Mouse (Mus musculus) spleen, embryonic (tissue): ENCODE results near the gene Foxj2.

Source experiments
- CTCF ChIA-PET: fragments of 350-600 bp; sonication (Branson Sonifier 250); formaldehyde crosslinking; loops from one replicate; lab custom pipeline; 2022; lab: Charles Lee

Gene Foxj2

DNA sequence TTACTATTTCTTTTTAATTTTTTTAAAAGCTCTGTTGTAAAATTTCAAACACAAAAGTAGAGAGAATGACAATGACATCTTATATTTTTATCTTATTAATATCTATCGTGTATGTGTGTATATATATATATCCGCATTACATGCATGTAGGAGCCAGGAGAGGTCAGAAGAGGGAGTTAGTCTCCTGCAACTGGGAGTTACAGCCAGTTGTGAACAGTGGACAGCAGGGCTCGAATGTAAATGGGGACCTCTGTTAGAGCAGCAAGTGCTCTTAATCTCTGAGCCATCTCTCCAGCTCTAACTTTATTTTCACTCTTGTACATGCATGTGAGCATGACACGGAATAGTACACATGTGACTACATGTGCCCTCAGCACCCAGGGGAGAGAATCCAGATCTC is 7.0 kb upstream of the Foxj2 start:
- CTCF ChIA-PET = interaction anchor here (0.6 kb wide), 1 partner anchor 16 kb away, joined by 3 read pairs; no protein-coding TSS in a partner anchor

- CTCF ChIA-PET = interaction anchor here (0.6 kb wide), 1 partner anchor 11 kb away, joined by 11 read pairs; no protein-coding TSS in a partner anchor
These were observed 6.1 kb upstream of the Foxj2 start for GRCm38 (mm10) chr6:122813640-122814039.

- CTCF ChIA-PET = no interaction called here
These were observed 521 bp downstream of the Foxj2 start for GRCm38 (mm10) chr6:122820071-122820798.

GRCm38 (mm10) chr6:122820799-122821650 is 1.3 kb downstream of the Foxj2 start:
- CTCF ChIA-PET = no interaction called here

- CTCF ChIA-PET = no interaction called here
These were observed 2.1 kb downstream of the Foxj2 start for GRCm38 (mm10) chr6:122821822-122822221.

DNA sequence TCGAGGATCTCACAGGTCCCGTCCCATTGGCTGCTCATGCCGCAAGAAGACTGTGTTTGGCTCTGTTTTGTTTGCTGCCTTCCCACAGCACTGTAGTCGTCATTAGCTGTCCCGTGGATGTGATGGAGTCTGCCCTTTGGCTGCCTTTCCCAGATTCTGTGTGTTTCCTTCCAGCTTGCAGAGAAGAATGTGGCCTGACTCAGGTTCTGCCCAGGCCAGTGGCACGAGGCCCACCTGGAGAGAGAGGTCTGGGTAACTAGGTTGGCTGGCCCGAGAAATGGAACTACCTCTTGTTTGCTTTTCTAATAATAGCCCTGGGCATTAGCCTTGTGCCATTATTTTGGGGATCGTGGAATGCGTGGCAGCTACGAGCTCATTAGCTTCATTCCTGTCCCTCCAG is 4.4 kb downstream of the Foxj2 start:
- CTCF ChIA-PET = no interaction called here

GRCm38 (mm10) chr6:122825166-122825565 is 5.5 kb downstream of the Foxj2 start:
- CTCF ChIA-PET = interaction anchor here (0.5 to 0.6 kb wide), 2 partner anchors 11 to 219 kb away, joined by 8 to 11 read pairs; no protein-coding TSS in a partner anchor

DNA sequence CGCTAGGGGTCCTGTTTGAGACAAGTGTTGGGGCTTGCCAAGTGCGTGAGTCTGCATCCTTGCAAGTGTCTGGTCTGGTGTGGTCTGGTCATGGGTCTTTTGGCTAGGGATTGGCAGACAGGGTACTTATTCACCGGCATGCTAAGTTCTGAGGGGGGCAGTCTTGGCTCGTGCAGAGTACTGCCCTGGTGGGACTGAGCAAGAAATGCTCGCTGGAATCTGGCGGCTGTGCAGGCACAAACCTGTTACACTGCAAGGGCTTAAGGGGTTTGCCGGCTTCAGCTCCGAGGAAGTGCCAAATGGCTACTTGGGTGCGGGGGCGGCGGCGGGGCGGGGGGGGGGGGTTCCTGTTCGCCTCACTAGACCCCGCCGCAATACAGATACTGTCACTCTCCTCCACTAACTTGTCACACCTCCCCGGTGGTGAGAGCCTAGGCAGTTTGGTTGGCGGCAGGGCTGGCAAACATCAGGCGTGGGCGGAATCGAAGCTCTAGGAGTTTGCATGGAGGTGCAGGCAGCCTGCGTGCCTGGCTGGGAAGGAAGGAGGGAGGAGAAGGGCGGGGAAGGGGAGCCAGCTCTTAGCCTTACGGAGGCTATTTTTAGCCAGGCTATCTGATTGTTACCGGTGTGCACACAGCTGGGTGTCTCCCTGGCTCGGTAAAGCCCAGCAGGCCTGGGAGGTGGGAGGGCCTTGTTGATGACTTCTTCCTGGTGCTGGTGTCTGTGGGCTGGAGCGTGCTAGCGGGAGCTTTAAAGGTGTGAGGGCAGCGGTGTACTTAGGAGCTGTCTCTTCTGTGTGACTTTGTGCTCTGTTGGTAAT is 6.4 kb downstream of the Foxj2 start:
- CTCF ChIA-PET = no interaction called here

DNA sequence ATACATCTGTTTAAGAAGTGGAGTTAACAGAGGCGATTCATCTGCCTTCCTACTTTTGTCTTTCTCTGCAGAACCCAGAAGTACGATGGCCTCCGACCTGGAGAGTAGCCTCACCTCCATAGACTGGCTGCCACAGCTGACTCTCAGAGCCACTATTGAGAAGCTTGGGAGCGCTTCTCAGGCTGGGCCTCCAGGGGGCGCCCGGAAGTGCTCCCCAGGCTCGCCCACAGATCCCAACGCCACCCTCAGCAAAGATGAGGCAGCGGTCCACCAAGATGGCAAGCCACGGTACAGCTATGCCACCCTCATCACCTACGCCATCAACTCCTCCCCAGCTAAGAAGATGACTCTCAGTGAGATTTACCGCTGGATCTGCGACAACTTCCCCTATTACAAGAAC is 8.4 kb downstream of the Foxj2 start:
- CTCF ChIA-PET = no interaction called here

GRCm38 (mm10) chr6:122832880-122833279 is 13.2 kb downstream of the Foxj2 start:
- CTCF ChIA-PET = no interaction called here

DNA sequence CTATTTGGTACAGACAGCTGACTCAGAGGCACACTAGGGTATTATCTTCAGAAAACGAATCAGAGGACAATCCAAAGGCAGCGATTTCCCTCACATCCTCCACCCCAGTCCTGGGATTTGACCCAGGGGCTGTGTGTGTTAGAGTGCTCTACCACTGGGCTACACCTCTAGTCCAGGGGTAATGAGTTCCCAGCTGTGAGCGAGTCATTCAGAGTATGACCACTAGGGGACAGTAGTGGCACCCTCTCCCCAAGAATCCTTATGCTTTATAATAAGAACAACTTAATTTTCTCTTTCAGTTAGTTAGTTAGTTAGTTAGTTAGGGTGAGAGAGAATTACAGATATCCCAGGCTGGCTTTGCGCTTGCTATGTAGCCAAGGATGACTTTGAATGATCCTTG is 14.7 kb downstream of the Foxj2 start:
- CTCF ChIA-PET = interaction anchor here (1.0 to 1.3 kb wide), 2 partner anchors 30 to 33 kb away, joined by 3 to 4 read pairs; no protein-coding TSS in a partner anchor

GRCm38 (mm10) chr6:122836974-122837373 is 17.3 kb downstream of the Foxj2 start:
- CTCF ChIA-PET = interaction anchor here (1.0 kb wide), 1 partner anchor 33 kb away, joined by 3 read pairs; no protein-coding TSS in a partner anchor

DNA sequence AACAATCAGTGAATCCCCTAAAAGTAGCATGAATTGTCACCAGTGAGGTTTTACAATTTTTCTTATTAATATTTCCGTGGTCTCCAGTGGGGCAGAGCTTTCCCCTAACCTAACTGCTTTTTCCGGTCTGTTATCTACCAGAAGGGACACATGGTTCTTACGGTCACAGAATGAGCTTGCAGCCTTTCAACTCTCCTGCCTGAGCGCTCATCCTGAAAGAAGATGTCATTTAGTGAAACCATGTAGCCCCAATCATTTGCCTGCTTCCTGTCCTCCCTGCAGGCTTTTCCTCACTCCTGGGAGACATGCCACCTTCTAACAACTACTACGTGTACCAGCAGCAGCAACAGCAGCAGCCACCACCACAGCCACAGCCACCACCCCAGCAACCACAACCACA is 17.8 kb downstream of the Foxj2 start:
- CTCF ChIA-PET = interaction anchor here (1.0 kb wide), 1 partner anchor 32 kb away, joined by 3 read pairs; no protein-coding TSS in a partner anchor

DNA sequence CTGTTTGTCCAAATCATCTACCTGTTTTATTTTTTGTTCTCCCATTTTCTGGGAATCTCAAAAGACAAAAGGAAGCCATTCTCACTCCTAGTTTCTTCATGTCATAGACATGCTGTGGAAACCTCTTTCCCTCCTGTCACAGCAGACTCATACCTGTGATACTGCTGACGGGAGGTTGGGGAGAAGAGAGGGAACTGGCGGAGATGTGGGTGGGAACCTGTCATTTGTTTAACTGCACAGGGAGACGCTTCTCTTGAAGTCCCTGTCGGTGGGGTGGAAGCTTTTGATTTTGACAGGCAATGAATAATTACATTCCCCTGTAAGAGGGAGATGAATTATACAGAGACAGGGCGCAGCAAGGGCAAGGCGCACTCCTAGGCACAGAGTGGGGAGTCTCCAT is 24.0 kb downstream of the Foxj2 start:
- CTCF ChIA-PET = interaction anchor here (0.7 kb wide), 1 partner anchor 13 kb away, joined by 3 read pairs; no protein-coding TSS in a partner anchor

GRCm38 (mm10) chr6:122852696-122853095 is 33.0 kb downstream of the Foxj2 start:
- CTCF ChIA-PET = no interaction called here

DNA sequence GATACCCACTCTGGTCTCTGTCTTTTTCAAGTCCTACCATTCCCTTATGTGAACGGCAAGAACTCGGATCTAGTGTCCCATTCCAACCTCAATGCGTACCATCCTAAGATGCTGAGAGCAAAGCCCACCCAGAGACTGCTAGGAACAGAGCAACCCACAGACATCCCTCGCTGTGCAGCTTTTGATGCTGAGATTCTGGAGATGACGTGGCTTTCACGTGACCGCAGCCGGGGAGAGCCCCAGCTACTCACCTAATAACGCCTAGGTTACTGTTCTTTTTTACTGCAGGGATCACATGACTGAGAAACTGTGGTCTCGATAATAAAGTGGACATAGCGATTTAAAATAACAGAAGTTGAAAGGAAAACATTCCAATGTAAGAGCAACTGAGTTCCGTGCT is 34.8 kb downstream of the Foxj2 start:
- CTCF ChIA-PET = no interaction called here

GRCm38 (mm10) chr6:122855955-122856354 is 36.2 kb downstream of the Foxj2 start, which contains the start of gene C3ar1:
TSS of gene C3ar1 (minus strand) at chr6:122856161.
- CTCF ChIA-PET = no interaction called here

- CTCF ChIA-PET = no interaction called here
These were observed 42.7 kb downstream of the Foxj2 start for GRCm38 (mm10) chr6:122862434-122862833.

DNA sequence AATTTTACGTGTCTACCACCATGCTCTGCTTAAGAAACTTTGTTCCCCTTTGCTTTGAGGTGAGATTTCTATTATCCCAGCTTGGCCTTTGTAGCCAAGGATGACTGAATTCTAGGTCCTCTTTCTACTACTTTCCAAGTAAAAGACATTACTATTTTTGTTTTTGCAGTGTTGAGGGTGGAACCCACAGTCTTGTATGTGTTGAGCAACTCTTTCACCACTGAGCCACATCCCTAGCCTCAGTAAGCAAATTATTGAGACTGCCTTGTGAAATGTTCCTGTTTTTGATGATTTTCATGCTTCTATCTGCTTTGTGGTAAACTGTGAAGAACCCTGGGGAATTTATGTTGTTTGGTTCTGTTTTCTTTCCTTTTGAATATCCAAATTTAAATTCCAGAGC is 43.2 kb downstream of the Foxj2 start:
- CTCF ChIA-PET = no interaction called here

DNA sequence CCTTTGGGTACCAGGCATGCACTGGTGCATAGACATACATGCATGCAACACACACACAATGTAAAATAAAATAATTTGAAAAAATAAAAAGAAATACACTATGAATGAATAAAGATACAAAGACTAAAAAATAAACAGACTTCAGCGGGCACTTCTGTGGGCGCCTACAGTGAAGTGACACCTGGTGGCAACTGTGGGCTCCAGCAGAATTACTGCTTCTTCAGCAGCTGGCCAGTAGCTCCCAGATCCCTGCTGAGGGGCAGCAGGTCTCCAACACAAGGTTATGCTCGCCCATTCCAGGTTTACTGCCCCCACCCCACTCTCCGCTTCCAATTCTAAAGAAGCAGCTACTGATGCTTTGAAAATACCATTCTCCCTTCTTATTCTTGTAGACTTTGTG is 48.2 kb downstream of the Foxj2 start:
- CTCF ChIA-PET = interaction anchor here (1.0 kb wide), 1 partner anchor 33 kb away, joined by 3 read pairs; no protein-coding TSS in a partner anchor

DNA sequence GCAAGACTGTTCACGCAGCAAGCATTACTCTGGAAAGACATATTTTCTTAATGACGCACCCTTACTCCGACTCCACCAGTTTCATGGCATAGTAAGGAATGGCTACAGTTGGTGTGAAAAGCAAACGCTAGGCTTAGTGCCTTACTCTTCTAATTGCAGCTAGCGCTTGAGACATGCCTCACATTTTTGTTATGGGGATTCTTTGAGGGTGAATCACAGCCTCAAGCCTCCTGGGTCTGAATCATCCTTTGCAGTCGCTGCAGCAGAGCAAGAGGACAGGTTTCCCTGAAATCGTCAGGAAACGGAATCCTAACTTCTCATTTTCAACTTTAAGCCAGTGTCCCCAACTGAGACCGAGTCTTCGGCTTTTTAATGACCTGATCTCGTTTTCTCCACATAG is 50.1 kb downstream of the Foxj2 start:
- CTCF ChIA-PET = interaction anchor here (0.9 kb wide), 1 partner anchor 32 kb away, joined by 3 read pairs; no protein-coding TSS in a partner anchor
